Comparison of ENCODE assay signal across 30 mouse cellular contexts in genomic region chr6:54264537-54264936, GRCm38 (mm10).
A peak's percentile ranks its signal among the peaks of the same experiment; 100 is the strongest.
DNase-seq lines count a peak whose midpoint lies in the region; ATAC-seq and TF ChIP-seq lines count a peak whose summit lies in the region.
"Had no signal": no experiment of that assay in that cellular context is flagged by ENCODE, and none has a peak within 500 bp of the region (broad histone marks: within the 10 kb centered on the region; RNA-seq: fewer than 3 reads in every experiment).

No protein-coding gene starts in this region.

- H3K4me3 ChIP-seq in layer of hippocampus, adult 2 months = no peak overlapping the region
- no peak overlapping the region for H3K4me3 ChIP-seq in cortical plate, adult 2 months (ENCODE audit: insufficient read depth, low read length)
- H3K4me3 ChIP-seq in thymus, adult 2 months (ENCODE audit: control insufficient read depth, insufficient read depth, low read length) = no peak overlapping the region
- no peak overlapping the region for H3K4me3 ChIP-seq in midbrain, postnatal 0 days (ENCODE audit: low read depth, low read length)
- H3K4me3 ChIP-seq: embryonic facial prominence, embryonic 10.5 days; embryonic facial prominence, embryonic 13.5 days; erythroblast, embryonic 14.5 days; forebrain, embryonic 12.5 days; forebrain, embryonic 15.5 days; heart, embryonic 12.5 days; heart, embryonic 15.5 days; hindbrain, embryonic 10.5 days; hindbrain, embryonic 13.5 days had no signal

- no peaks in the 10 kb centered on the region for H3K4me1 ChIP-seq in cortical plate, adult 2 months (ENCODE audit: control insufficient read depth, insufficient read depth, low read length)
- no peaks in the 10 kb centered on the region for H3K4me1 ChIP-seq in thymus, adult 2 months (replicated peaks; ENCODE audit: control insufficient read depth, insufficient read depth, low read length)
- no peaks in the 10 kb centered on the region for H3K4me1 ChIP-seq in midbrain, postnatal 0 days (ENCODE audit: insufficient read depth, low read length)
- H3K4me1 ChIP-seq: embryonic facial prominence, embryonic 13.5 days; forebrain, embryonic 15.5 days; heart, embryonic 15.5 days had no signal

- H3K4me2 ChIP-seq in midbrain, postnatal 0 days (ENCODE audit: low read depth, low read length, poor library complexity, severe bottlenecking) = no peak overlapping the region
- H3K4me2 ChIP-seq: embryonic facial prominence, embryonic 13.5 days; forebrain, embryonic 12.5 days; forebrain, embryonic 15.5 days; heart, embryonic 12.5 days; heart, embryonic 15.5 days; hindbrain, embryonic 13.5 days had no signal

- H3K27me3 ChIP-seq in thymus, adult 2 months (ENCODE audit: control insufficient read depth, insufficient read depth, low read length) = no peaks in the 10 kb centered on the region
- no peaks in the 10 kb centered on the region for H3K27me3 ChIP-seq in midbrain, postnatal 0 days (ENCODE audit: insufficient read depth, low read length)
- H3K27me3 ChIP-seq: embryonic facial prominence, embryonic 13.5 days; forebrain, embryonic 12.5 days; forebrain, embryonic 15.5 days; heart, embryonic 12.5 days; heart, embryonic 15.5 days; hindbrain, embryonic 13.5 days had no signal

- H3K36me3 ChIP-seq in thymus, adult 2 months (ENCODE audit: control insufficient read depth, insufficient read depth, low read length) = no peaks in the 10 kb centered on the region
- no peaks in the 10 kb centered on the region for H3K36me3 ChIP-seq in midbrain, postnatal 0 days (ENCODE audit: insufficient read depth, low read length)
- H3K36me3 ChIP-seq: embryonic facial prominence, embryonic 10.5 days; embryonic facial prominence, embryonic 13.5 days; forebrain, embryonic 12.5 days; forebrain, embryonic 15.5 days; heart, embryonic 12.5 days; heart, embryonic 15.5 days; hindbrain, embryonic 10.5 days; hindbrain, embryonic 13.5 days had no signal

- no peak for DNase-seq in layer of hippocampus, adult 2 months (ENCODE audit: low spot score in 2 of 2)
- no peak for DNase-seq in layer of hippocampus, postnatal 36 days
- peak; percentile 59 for DNase-seq in retina, postnatal 1 day
- DNase-seq in retina, embryonic 14.5 days (ENCODE audit: low spot score) = no peak
- DNase-seq in thymus, adult 2 months = no peak
- DNase-seq in midbrain, postnatal 0 days (ENCODE audit: low spot score) = no peak
- DNase-seq: adrenal gland, adult 2 months; adrenal gland, postnatal 14 days; B cell, adult 2 months; cerebellum, adult 11 months; cerebellum, adult 2 months; cerebellum, adult 9-11 months; cerebellum, postnatal 25 days; embryo, embryonic 11 days; gastrocnemius, postnatal 10 days; gastrocnemius, postnatal 36 days; heart, postnatal 10 days; heart, postnatal 36 days had no signal

- H3K27ac ChIP-seq in layer of hippocampus, adult 2 months = peak overlapping the region; percentile 72
- peak overlapping the region; percentile 44; the same call in 1 of the 2 replicates for H3K27ac ChIP-seq in cortical plate, adult 2 months (ENCODE audit: insufficient read depth, low read length)
- no peak overlapping the region for H3K27ac ChIP-seq in thymus, adult 2 months (ENCODE audit: control insufficient read depth, insufficient read depth, low read length)
- H3K27ac ChIP-seq in midbrain, postnatal 0 days (ENCODE audit: low read depth, low read length) = no peak overlapping the region
- H3K27ac ChIP-seq: embryonic facial prominence, embryonic 10.5 days; embryonic facial prominence, embryonic 13.5 days; forebrain, embryonic 12.5 days; forebrain, embryonic 15.5 days; heart, embryonic 15.5 days; hindbrain, embryonic 10.5 days; hindbrain, embryonic 13.5 days; hindbrain, postnatal 0 days had no signal

- H3K9me3 ChIP-seq in midbrain, postnatal 0 days (ENCODE audit: low read length) = no peaks in the 10 kb centered on the region
- H3K9me3 ChIP-seq: embryonic facial prominence, embryonic 10.5 days; embryonic facial prominence, embryonic 13.5 days; forebrain, embryonic 12.5 days; forebrain, embryonic 15.5 days; heart, embryonic 12.5 days; heart, embryonic 15.5 days; hindbrain, embryonic 10.5 days; hindbrain, embryonic 13.5 days had no signal

- no peak for TF ChIP-seq POLR2A in cortical plate, adult 2 months (IDR thresholded peaks at IDR 0.05; ENCODE audit: extremely low read depth, insufficient read depth, low read length)
- TF ChIP-seq POLR2A in thymus, adult 2 months (IDR thresholded peaks at IDR 0.05; ENCODE audit: control insufficient read depth, extremely low read depth, insufficient read depth, low read length, poor library complexity) = no peak

- no peak overlapping the region for H3K9ac ChIP-seq in midbrain, postnatal 0 days (replicated peaks; ENCODE audit: low read length, poor library complexity, severe bottlenecking)
- H3K9ac ChIP-seq: embryonic facial prominence, embryonic 13.5 days; forebrain, embryonic 12.5 days; forebrain, embryonic 15.5 days; heart, embryonic 12.5 days; heart, embryonic 15.5 days; hindbrain, embryonic 13.5 days had no signal

- ATAC-seq in midbrain, postnatal 0 days (ENCODE audit: low FRiP score) = no peak
- ATAC-seq: CD4-positive, CD25-positive, alpha-beta regulatory T cell, adult 4 months; forebrain, embryonic 15.5 days had no signal

- no peak for TF ChIP-seq CTCF in layer of hippocampus, adult 2 months (conservative IDR thresholded peaks at IDR 0.05)
- TF ChIP-seq CTCF in cortical plate, adult 2 months (IDR thresholded peaks at IDR 0.05; ENCODE audit: extremely low read depth, insufficient read depth, low read length) = no peak
- no peak for TF ChIP-seq CTCF in thymus, adult 2 months (IDR thresholded peaks at IDR 0.05; ENCODE audit: borderline replicate concordance, control insufficient read depth, extremely low read depth, insufficient read depth, low read length, poor library complexity)
- TF ChIP-seq CTCF in midbrain, postnatal 0 days (IDR thresholded peaks at IDR 0.05) = no peak

- 91% methylated on average over 7 of the region's 7 CpGs for WGBS in thymus, adult 2 months
- WGBS in midbrain, postnatal 0 days = 70% methylated on average over 7 of the region's 7 CpGs

Comparison
In these comparisons a context has a peak if more than half of its experiments do, and no peak if none do; other contexts are left out.
1. H3K27ac ChIP-seq: peak in layer of hippocampus, adult 2 months (single experiment) and cortical plate, adult 2 months (single experiment); none in thymus, adult 2 months (single experiment) and midbrain, postnatal 0 days (single experiment).